Mouse (Mus musculus) liver, embryonic 12.5 days (tissue): Measurements from ENCODE around the gene Bbs9. TPM values are rescaled to one million over a fixed set of nuclear protein-coding genes. Genes with fewer than 3 reads are reported as not detected.

ENCODE experiments used
- ATAC-seq: fragments of 200-750 bp; cut with Nextera tagmentation; 2 replicates; pipeline ENCODE4 v1.8.0; 2017; ENCODE audit warnings: moderate number of reproducible peaks, mild to moderate bottlenecking, moderate library complexity
- H3K27ac ChIP-seq: fragments of 300-500 bp; sonication (generic); 2 replicates; pipeline ENCODE4 v1.5.1; 2016; ENCODE audit warnings: mild to moderate bottlenecking
- H3K27me3 ChIP-seq: fragments of 300-500 bp; sonication (generic); replicated peaks from 2 replicates; pipeline ENCODE4 v1.6.1; 2016; ENCODE audit warnings: mild to moderate bottlenecking, moderate library complexity
- H3K36me3 ChIP-seq: fragments of 300-500 bp; sonication (generic); 2 replicates; pipeline ENCODE4 v1.6.1; 2016; ENCODE audit warnings: mild to moderate bottlenecking, moderate library complexity
- H3K4me1 ChIP-seq: fragments of 300-500 bp; sonication (generic); 2 replicates; pipeline ENCODE4 v1.6.1; 2016
- H3K4me2 ChIP-seq: fragments of 300-500 bp; sonication (generic); 2 replicates; pipeline ENCODE4 v1.6.1; 2016; ENCODE audit warnings: mild to moderate bottlenecking, moderate library complexity
- H3K4me3 ChIP-seq: fragments of 300-500 bp; sonication (generic); 2 replicates; pipeline ENCODE4 v1.5.1; 2016; ENCODE audit warnings: mild to moderate bottlenecking, moderate library complexity
- H3K9ac ChIP-seq: fragments of 300-500 bp; sonication (generic); 2 replicates; pipeline ENCODE4 v1.6.1; 2016; ENCODE audit warnings: mild to moderate bottlenecking, moderate library complexity
- H3K9me3 ChIP-seq: fragments of 300-500 bp; sonication (generic); replicated peaks from 2 replicates; pipeline ENCODE4 v1.6.1; 2016; ENCODE audit warnings: mild to moderate bottlenecking, moderate library complexity
- WGBS: fragments of 180-500 bp; shearing (Covaris S2); methylation state at CpG from one replicate; pipeline ENCODE4 v1.1.7; 2016; ENCODE audit not compliant: insufficient replicate concordance; 5-methylcytosine and 5-hydroxymethylcytosine counted together
- polyA plus RNA-seq: library from polyadenylated mRNA; unstranded; fragments of >200 nt; fragmentation: Nextera tagmentation; extraction: Ambion mirVana; gene quantifications from 2 replicates; pipeline ENCODE4 v1.2.1, GENCODE M21; 2016

The Bbs9 gene
- polyA plus RNA-seq, 1 experiment from 2014 or later = 5.4 TPM

DNA sequence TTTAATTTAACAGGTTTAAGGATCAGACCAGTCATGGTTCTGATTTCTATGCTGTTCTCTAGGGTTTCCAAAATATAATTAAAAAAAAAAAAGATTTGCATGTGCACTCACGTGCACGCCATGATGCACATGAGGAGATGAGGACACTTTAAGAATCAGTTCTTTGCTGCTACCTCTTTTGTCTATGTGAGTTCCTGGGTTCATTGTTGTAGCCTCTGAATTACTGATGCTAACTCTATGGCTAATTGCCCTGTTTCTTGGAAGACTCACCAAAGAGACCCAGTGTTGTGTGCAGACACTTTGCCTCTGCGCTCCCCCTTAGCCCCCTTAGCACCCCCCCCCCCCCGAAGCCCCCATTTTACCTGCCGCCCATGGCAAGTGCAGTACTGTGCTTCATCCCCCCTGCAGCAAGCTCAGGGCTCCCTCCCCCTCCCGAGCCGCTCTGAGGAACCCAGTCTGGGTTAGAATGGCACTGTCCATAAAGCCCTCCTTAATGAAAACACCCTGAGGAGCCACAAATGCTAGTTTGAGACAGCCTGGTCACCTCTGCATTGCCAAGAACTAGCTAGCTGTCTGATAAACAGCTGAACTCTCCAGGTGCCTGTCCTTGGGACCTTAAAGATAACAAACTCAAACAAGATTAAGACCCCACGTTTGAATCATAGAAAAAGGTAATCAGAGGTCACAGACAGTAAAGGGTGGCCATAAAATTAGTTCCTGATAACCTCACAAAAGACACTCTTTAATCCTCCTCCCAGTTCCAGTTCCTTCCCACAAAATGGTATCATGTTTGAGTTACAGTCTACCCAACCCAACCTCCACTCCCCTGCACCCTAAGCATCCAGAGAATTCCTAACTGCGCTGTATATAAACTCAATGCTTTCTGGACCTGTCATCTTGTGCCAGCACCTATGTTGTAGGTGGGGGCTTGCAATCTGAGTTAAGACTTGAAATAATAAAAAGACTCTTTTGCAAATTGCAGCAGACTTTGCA lies 69.1 kb downstream of the Bbs9 start:
- no peaks in the 10 kb centered on the region for H3K36me3 ChIP-seq
- H3K9ac ChIP-seq = no peak overlapping the region
- H3K4me2 ChIP-seq = no peak overlapping the region
- H3K4me1 ChIP-seq = no peaks in the 10 kb centered on the region
- H3K9me3 ChIP-seq = no peaks in the 10 kb centered on the region
- no peak overlapping the region for H3K27ac ChIP-seq
- H3K4me3 ChIP-seq = no peak overlapping the region
- H3K27me3 ChIP-seq = no peaks in the 10 kb centered on the region
- ATAC-seq = no peak
- 58% methylated on average over 9 of the region's 9 CpGs for WGBS

DNA sequence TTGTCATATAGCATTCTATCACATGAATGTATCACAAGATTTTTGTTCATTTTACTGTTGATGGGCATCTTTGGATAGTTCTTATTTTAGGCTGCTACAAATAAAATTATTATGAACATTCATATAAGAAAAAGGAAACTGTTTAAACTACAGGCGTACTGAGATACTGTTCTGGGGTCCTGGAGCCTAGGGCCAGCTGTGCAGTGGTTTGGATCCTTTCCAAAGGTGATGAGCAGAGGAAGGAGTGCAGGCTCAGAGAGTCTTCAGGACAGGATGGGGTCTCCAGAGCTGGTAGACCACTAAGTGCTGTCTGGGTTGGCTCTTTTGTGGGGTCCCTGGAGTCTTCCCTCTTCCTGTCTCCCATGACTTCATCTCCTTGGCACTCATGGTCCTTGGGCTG lies 75.8 kb downstream of the Bbs9 start:
- H3K27ac ChIP-seq = no peak overlapping the region
- no peak overlapping the region for H3K4me2 ChIP-seq
- ATAC-seq = no peak
- no peak overlapping the region for H3K4me3 ChIP-seq
- H3K4me1 ChIP-seq = no peaks in the 10 kb centered on the region
- WGBS = 56% methylated on average over 1 of the region's 1 CpGs
- H3K9me3 ChIP-seq = no peaks in the 10 kb centered on the region
- no peaks in the 10 kb centered on the region for H3K36me3 ChIP-seq
- no peaks in the 10 kb centered on the region for H3K27me3 ChIP-seq
- H3K9ac ChIP-seq = no peak overlapping the region

DNA sequence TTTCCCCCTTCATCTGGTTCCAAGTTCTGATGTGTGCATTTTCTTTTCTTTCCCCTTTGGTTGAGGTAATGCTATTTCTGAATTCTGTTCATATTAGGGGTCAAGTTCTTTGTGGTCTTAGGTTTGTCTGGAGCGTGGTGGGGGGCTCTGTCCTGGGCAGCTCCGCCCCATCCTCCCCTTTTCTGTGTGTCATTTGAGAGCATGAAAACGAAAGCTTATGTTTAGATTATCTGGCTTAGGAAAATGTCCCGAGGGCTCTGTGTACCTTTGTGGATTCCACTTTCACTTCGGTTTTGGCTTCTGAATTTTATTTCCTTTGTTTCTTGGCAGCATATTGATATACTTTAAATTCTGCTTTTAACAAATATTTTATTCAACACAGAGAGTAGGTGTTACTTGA lies 80.6 kb downstream of the Bbs9 start:
- Histone ChIP-seq H3K4me3 (no peak overlapping the region), H3K9ac (no peak overlapping the region), H3K4me2 (no peak overlapping the region), H3K36me3 (no peaks in the 10 kb centered on the region), H3K27ac (no peak overlapping the region), H3K9me3 (no peaks in the 10 kb centered on the region), H3K4me1 (no peaks in the 10 kb centered on the region), H3K27me3 (no peaks in the 10 kb centered on the region)
- 59% methylated on average over 5 of the region's 5 CpGs for WGBS
- ATAC-seq = no peak

DNA sequence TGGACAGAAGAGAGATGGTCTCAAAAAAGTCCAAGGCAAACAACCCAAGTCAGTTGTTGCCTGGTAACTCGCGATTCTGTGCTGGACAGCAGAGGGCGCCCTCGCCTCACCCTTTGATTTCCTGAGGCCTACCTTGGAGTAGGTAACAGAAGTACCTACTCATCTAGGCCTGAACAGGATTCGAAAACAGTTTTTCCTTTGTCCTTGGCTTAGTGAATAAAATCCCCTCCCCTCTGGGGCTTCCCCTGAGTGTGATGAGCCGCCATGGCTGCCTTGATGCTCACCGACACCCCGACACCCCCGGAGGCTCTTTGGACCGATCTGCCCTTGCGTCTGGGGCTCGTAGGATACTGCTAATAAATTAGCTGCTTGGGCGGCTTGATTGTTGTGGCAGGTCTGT lies 82.0 kb downstream of the Bbs9 start:
- no peak for ATAC-seq
- WGBS = 57% methylated on average over 13 of the region's 13 CpGs
- H3K4me1 ChIP-seq = no peaks in the 10 kb centered on the region
- H3K9ac ChIP-seq = no peak overlapping the region
- H3K9me3 ChIP-seq = no peaks in the 10 kb centered on the region
- H3K36me3 ChIP-seq = no peaks in the 10 kb centered on the region
- H3K4me3 ChIP-seq = no peak overlapping the region
- no peak overlapping the region for H3K27ac ChIP-seq
- H3K27me3 ChIP-seq = no peaks in the 10 kb centered on the region
- H3K4me2 ChIP-seq = no peak overlapping the region

DNA sequence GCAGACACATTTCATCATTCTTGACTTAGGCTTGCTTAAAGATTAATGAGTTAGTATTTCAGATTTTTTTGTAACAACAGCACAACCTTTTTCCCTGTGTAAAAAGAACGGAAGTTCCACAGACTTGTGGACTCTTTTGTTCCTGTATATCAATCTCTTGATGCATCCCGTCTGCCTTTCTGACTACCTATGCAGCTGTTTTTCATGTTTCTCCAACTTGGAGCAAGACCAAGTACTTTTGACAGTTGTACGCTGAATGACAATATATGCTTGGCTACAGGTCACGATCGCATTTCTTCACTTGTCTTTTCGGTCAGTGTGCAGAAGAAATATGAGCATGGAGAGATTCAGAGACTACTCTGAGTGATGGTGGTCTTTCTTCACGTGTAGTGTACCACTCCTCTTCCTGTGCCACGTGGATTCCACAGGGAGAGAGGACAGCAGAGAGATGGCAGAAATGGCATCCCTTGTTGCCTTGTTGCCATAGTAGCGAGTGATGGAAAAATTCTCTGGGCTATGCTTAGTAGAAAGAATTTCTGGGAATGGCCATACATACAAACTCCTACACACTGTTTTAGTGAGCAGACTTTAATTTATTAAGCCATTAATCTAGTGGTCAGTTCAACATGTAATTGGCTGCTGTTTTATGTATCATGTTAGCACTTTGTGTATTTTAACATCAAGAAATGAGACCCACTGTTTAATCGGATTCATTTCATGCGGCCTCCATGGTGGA lies 88.3 kb downstream of the Bbs9 start:
- WGBS = 73% methylated on average over 11 of the region's 11 CpGs

DNA sequence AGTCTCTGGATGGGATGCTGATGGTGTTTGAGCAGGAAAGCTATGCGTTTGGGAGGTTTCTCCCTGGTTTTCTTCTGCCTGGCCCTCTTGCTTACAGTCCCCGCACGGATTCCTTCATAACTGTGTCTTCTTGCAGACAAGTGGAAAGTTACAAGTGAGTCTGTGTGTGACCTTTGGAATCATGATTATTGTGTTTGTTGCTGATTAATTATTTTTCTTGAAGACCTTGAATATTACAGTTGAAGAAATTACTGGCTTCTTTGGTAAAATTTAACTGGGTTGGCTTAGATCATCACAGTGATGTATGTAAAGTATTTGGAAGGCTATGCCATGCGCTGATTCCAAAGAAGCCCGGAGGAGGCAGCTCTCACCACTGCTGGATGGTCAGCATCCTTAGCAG lies 92.2 kb downstream of the Bbs9 start:
- ATAC-seq = no peak
- Histone ChIP-seq H3K4me2 (no peak overlapping the region), H3K27me3 (no peaks in the 10 kb centered on the region), H3K9ac (no peak overlapping the region), H3K27ac (no peak overlapping the region), H3K9me3 (no peaks in the 10 kb centered on the region), H3K36me3 (no peaks in the 10 kb centered on the region), H3K4me1 (no peaks in the 10 kb centered on the region), H3K4me3 (no peak overlapping the region)
- 83% methylated on average over 5 of the region's 5 CpGs for WGBS

More for the DNA sequence above, 88.3 kb downstream of the Bbs9 start:
- ATAC-seq = no peak
- no peaks in the 10 kb centered on the region for H3K9me3 ChIP-seq
- no peaks in the 10 kb centered on the region for H3K4me1 ChIP-seq
- no peak overlapping the region for H3K4me2 ChIP-seq
- no peak overlapping the region for H3K9ac ChIP-seq
- no peak overlapping the region for H3K27ac ChIP-seq
- H3K4me3 ChIP-seq = no peak overlapping the region
- H3K36me3 ChIP-seq = no peaks in the 10 kb centered on the region
- no peaks in the 10 kb centered on the region for H3K27me3 ChIP-seq

DNA sequence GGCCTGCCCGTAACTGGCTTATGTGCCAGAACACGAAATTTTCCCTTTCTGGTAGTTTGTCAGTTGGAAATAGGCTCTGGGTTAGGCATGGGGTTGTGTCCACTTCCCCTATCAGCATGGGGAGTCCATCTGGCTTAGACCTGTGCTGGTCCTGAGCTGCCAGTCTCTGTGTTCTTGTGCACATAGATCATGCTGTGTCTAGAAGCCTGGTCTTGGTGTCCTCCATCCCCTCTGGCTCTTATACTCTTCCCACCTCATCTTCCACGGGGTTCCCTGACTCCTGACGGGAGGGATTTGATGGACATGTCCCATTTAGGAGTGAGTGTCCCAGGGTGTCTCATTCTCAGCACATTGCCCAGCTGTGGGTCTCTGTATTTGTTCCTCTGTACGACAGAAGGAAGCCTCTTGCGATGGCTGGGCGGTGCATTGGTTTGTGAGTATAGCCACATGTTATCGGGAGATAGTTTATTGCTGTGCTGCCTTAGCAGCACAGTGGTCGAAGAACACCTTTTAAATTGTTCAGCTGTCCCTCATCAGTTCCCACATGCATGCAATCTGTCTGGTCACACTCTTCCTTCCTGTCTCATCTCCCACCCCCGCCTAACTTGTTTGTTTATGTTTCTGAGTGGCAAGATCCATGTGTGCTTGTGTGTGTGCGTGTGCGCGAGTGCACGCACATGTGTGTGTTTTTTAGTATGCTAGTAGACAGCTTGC lies 101.1 kb downstream of the Bbs9 start:
- no peak overlapping the region for H3K4me3 ChIP-seq
- no peaks in the 10 kb centered on the region for H3K9me3 ChIP-seq
- H3K27ac ChIP-seq = no peak overlapping the region
- H3K4me1 ChIP-seq = no peaks in the 10 kb centered on the region
- no peak overlapping the region for H3K9ac ChIP-seq
- no peak overlapping the region for H3K4me2 ChIP-seq
- 58% methylated on average over 14 of the region's 14 CpGs for WGBS
- H3K36me3 ChIP-seq = no peaks in the 10 kb centered on the region
- no peaks in the 10 kb centered on the region for H3K27me3 ChIP-seq
- no peak for ATAC-seq

DNA sequence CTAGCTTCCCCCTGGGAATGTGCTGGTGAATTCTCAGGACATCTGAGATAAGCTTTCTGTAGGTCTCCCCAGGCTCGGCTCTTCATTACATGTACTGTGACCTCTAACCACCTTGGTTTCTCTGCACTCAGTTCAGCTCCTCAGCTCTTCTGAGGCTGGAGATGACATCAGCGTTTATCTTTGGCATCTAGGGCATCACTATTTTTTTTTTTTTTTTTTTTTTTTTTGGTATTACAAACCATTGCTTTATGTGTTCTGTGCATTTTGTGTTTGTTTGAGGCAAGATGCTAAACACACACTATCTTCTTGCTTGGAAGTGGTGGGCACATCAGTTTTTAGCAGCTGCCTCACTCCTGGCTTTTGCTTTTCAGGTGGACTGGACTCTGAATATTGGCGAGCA lies 102.8 kb downstream of the Bbs9 start:
- Histone ChIP-seq H3K36me3 (no peaks in the 10 kb centered on the region), H3K27ac (no peak overlapping the region), H3K4me3 (no peak overlapping the region), H3K9me3 (no peaks in the 10 kb centered on the region), H3K4me2 (no peak overlapping the region), H3K9ac (no peak overlapping the region), H3K4me1 (no peaks in the 10 kb centered on the region), H3K27me3 (no peaks in the 10 kb centered on the region)
- ATAC-seq = no peak
- WGBS = 60% methylated on average over 3 of the region's 3 CpGs

DNA sequence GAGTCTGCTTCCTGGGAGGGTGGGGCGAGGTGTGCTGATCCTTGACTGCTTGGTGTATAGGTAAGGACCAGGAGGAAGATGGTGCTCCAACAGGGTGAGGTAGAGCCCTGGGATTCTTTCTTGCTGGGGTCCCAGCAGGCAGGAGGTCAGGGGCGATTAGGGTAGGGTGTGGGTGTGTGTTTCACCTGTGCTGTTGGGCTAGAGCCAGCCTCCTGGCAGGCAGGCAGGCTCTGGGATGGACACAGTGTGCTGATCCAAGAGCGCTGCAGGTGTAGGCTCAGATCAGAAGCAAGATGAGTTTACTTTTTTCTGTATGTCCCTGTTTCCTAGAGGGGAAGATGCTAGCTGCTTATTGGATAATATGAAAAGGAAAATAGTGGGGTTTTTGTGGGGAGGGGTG lies 108.7 kb downstream of the Bbs9 start:
- Histone ChIP-seq H3K4me2 (no peak overlapping the region), H3K27ac (no peak overlapping the region), H3K4me1 (no peaks in the 10 kb centered on the region), H3K4me3 (no peak overlapping the region), H3K9ac (no peak overlapping the region), H3K9me3 (no peaks in the 10 kb centered on the region), H3K36me3 (no peaks in the 10 kb centered on the region), H3K27me3 (no peaks in the 10 kb centered on the region)
- ATAC-seq = no peak
- 60% methylated on average over 3 of the region's 3 CpGs for WGBS

DNA sequence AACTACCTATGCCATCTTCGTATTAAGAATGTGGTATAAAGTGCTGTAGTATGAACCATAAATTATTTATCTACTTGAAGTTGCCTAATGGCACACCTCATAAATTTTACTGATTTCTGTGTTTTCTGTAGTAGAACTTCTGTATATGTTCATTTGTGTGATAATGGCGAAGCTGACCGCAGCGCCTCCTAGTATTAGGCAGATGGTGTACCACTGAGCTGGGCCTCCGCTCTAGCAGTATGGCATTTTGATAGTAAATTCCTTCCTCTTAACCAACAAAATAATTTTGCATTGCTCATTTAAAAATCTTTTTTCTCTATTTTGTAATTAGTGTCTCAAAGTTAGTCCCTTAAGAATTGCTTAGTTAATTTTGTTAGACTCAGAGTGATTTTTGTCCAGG lies 117.5 kb downstream of the Bbs9 start:
- no peaks in the 10 kb centered on the region for H3K4me1 ChIP-seq
- no peaks in the 10 kb centered on the region for H3K27me3 ChIP-seq
- 81% methylated on average over 5 of the region's 5 CpGs for WGBS
- no peak overlapping the region for H3K4me3 ChIP-seq
- H3K36me3 ChIP-seq = no peaks in the 10 kb centered on the region
- no peak overlapping the region for H3K27ac ChIP-seq
- H3K4me2 ChIP-seq = no peak overlapping the region
- H3K9me3 ChIP-seq = no peaks in the 10 kb centered on the region
- H3K9ac ChIP-seq = no peak overlapping the region
- no peak for ATAC-seq

DNA sequence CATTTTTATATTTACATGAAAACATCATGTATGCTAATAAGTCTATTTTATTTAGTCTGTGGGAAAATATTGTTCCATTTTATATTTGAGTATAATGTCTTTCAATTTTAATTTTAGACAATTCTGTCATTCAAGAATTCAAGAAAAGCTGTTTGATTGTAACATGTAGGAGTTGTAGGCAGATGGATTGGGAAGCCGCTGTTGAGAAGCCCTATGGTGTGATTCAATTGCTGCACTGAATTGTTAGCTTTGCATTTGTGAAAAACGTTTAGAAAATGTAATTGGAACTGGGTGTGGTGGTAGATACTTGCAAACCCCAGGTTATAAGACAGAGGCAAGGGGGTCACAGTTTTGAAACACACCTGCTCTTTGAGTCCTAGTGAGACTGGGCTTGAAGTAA lies 121.1 kb downstream of the Bbs9 start:
- no peak overlapping the region for H3K27ac ChIP-seq
- 41% methylated on average over 2 of the region's 2 CpGs for WGBS
- no peaks in the 10 kb centered on the region for H3K4me1 ChIP-seq
- no peaks in the 10 kb centered on the region for H3K36me3 ChIP-seq
- no peak for ATAC-seq
- no peaks in the 10 kb centered on the region for H3K27me3 ChIP-seq
- H3K9ac ChIP-seq = no peak overlapping the region
- no peaks in the 10 kb centered on the region for H3K9me3 ChIP-seq
- H3K4me3 ChIP-seq = no peak overlapping the region
- H3K4me2 ChIP-seq = no peak overlapping the region

DNA sequence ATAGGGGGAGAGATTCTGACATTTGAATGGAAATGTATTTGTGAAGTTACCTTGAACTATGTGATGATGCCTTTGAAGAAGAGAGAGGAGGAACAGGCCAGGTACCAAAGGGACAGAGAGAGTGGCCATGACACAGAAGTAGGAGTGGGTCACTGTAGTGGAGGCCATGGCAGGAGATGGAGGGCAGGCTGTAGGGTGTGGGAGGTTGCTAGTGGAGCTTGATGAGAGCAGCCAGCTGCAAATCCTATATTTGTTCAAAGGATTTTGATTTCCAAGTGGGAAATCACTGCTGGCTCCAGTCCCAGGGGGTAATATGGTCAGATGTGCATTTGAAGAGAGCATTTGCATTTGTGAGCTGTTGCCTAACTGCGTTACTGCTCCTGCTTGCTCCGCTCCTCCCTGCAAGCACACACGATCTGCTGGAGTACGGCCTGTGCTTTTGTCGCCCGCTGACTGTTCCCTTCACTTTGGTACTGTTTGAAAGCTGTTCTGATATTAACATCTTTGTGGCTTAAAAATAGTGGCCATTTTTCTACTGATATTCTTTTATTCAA lies 137.8 kb downstream of the Bbs9 start:
- no peak for ATAC-seq
- H3K4me1 ChIP-seq = no peaks in the 10 kb centered on the region

More for the DNA sequence above, 137.8 kb downstream of the Bbs9 start:
- Histone ChIP-seq H3K4me2 (no peak overlapping the region), H3K9ac (no peak overlapping the region), H3K27ac (no peak overlapping the region), H3K27me3 (no peaks in the 10 kb centered on the region), H3K36me3 (no peaks in the 10 kb centered on the region), H3K9me3 (no peaks in the 10 kb centered on the region), H3K4me3 (no peak overlapping the region)
- 79% methylated on average over 6 of the region's 6 CpGs for WGBS
